Comparison of ENCODE assay signal across 26 mouse cellular contexts in the genomic region with DNA sequence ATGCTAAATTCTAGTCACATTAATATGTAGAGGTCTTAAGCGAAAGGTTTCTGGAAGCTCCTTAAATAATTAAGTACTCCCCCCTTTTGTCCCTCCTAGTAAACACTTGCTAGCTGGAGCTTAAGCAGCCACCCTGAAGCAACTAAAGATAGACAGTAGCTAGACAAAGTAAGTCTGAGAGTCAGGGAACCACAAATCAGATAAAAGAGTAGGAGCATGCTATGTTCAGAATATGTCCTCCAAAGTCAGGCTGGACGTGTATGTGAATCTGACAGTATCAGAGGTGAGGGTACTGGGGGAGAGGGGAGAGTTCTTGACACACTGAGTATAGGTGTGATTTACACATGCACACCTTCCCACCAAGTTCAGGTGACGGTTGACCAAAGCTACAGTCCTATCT. TPM values are rescaled to one million over a fixed set of nuclear protein-coding genes. Genes with fewer than 3 reads are reported as not detected.
DNase-seq lines count a peak whose midpoint lies in the region; ATAC-seq and TF ChIP-seq lines count a peak whose summit lies in the region.
"Had no signal": no experiment of that assay in that cellular context is flagged by ENCODE, and none has a peak within 500 bp of the region (broad histone marks: within the 10 kb centered on the region; RNA-seq: fewer than 3 reads in every experiment).

No protein-coding gene starts in this region.

- ATAC-seq in forebrain, postnatal 0 days = no peak
- no peak for ATAC-seq in midbrain, postnatal 0 days (ENCODE audit: low FRiP score)
- ATAC-seq in megakaryocyte-erythroid progenitor cell, adult 5-6 weeks (replicated peaks; ENCODE audit: low FRiP score, low TSS enrichment, poor library complexity, severe bottlenecking) = peak; percentile 58
- no peak for ATAC-seq in activated CD4-positive, CD25-positive, alpha-beta regulatory T cell, adult 4 months
- ATAC-seq: forebrain, embryonic 15.5 days; hindbrain, embryonic 16.5 days; intestine, embryonic 15.5 days had no signal

- no peak overlapping the region for H3K4me3 ChIP-seq in forebrain, embryonic 10.5 days
- H3K4me3 ChIP-seq in forebrain, postnatal 0 days (ENCODE audit: low read depth, low read length) = no peak overlapping the region
- no peak overlapping the region for H3K4me3 ChIP-seq in midbrain, embryonic 10.5 days
- no peak overlapping the region for H3K4me3 ChIP-seq in midbrain, postnatal 0 days (ENCODE audit: low read depth, low read length)
- H3K4me3 ChIP-seq: embryonic facial prominence, embryonic 10.5 days; embryonic facial prominence, embryonic 13.5 days; erythroblast, embryonic 14.5 days; forebrain, embryonic 15.5 days; heart, adult 2 months; heart, embryonic 10.5 days; heart, embryonic 13.5 days; hindbrain, embryonic 13.5 days; intestine, embryonic 15.5 days had no signal

- H3K9me3 ChIP-seq in forebrain, embryonic 10.5 days = no peaks in the 10 kb centered on the region
- no peaks in the 10 kb centered on the region for H3K9me3 ChIP-seq in forebrain, postnatal 0 days (ENCODE audit: low read length)
- no peaks in the 10 kb centered on the region for H3K9me3 ChIP-seq in midbrain, embryonic 10.5 days (replicated peaks)
- no peaks in the 10 kb centered on the region for H3K9me3 ChIP-seq in midbrain, postnatal 0 days (ENCODE audit: low read length)
- H3K9me3 ChIP-seq: embryonic facial prominence, embryonic 10.5 days; embryonic facial prominence, embryonic 13.5 days; forebrain, embryonic 15.5 days; heart, embryonic 10.5 days; heart, embryonic 13.5 days; hindbrain, embryonic 13.5 days; intestine, embryonic 15.5 days had no signal

- H3K4me2 ChIP-seq in forebrain, postnatal 0 days (ENCODE audit: low read depth) = no peak overlapping the region
- H3K4me2 ChIP-seq in midbrain, postnatal 0 days (ENCODE audit: low read depth, low read length, poor library complexity, severe bottlenecking) = no peak overlapping the region
- H3K4me2 ChIP-seq: embryonic facial prominence, embryonic 13.5 days; forebrain, embryonic 15.5 days; heart, embryonic 13.5 days; hindbrain, embryonic 13.5 days; intestine, embryonic 15.5 days had no signal

- no peak for DNase-seq in forebrain, embryonic 10.5 days (ENCODE audit: extremely low spot score, low spot score)
- DNase-seq in forebrain, postnatal 0 days = no peak
- DNase-seq in midbrain, embryonic 10.5 days (ENCODE audit: low spot score) = no peak
- DNase-seq in midbrain, postnatal 0 days (ENCODE audit: low spot score) = no peak
- DNase-seq: cerebellum, adult 11-12 months; cerebellum, adult 8-10 months; cerebellum, postnatal 10 days; cerebellum, postnatal 36 days; embryo, embryonic 11 days; gastrocnemius, postnatal 10 days; gastrocnemius, postnatal 36 days; heart, adult 2 months; heart, postnatal 14 days; heart, postnatal 4 days had no signal

- peaks cover 88% of the 10 kb centered on the region for H3K4me1 ChIP-seq in forebrain, embryonic 10.5 days
- H3K4me1 ChIP-seq in forebrain, postnatal 0 days (ENCODE audit: insufficient read depth) = peaks cover 10% of the 10 kb centered on the region; the same call in 1 of the 2 replicates
- peaks cover 89% of the 10 kb centered on the region for H3K4me1 ChIP-seq in midbrain, embryonic 10.5 days
- peaks cover 3% of the 10 kb centered on the region; the same call in 1 of the 2 replicates for H3K4me1 ChIP-seq in midbrain, postnatal 0 days (ENCODE audit: insufficient read depth, low read length)

- peak overlapping the region; percentile 67; the same call in 1 of the 2 replicates for H3K27ac ChIP-seq in forebrain, embryonic 10.5 days
- no peak overlapping the region for H3K27ac ChIP-seq in forebrain, postnatal 0 days (ENCODE audit: low read depth, low read length)
- H3K27ac ChIP-seq in midbrain, embryonic 10.5 days (replicated peaks) = peak overlapping the region; percentile 81
- no peak overlapping the region for H3K27ac ChIP-seq in midbrain, postnatal 0 days (ENCODE audit: low read depth, low read length)
- H3K27ac ChIP-seq: embryonic facial prominence, embryonic 13.5 days; forebrain, embryonic 15.5 days; heart, adult 2 months; heart, embryonic 10.5 days; heart, embryonic 13.5 days; intestine, embryonic 15.5 days had no signal

- H3K9ac ChIP-seq in forebrain, postnatal 0 days = no peak overlapping the region
- H3K9ac ChIP-seq in midbrain, postnatal 0 days (replicated peaks; ENCODE audit: low read length, poor library complexity, severe bottlenecking) = no peak overlapping the region
- H3K9ac ChIP-seq: embryonic facial prominence, embryonic 13.5 days; forebrain, embryonic 15.5 days; heart, embryonic 13.5 days; intestine, embryonic 15.5 days had no signal

- no peak for TF ChIP-seq CTCF in forebrain, postnatal 0 days (IDR thresholded peaks at IDR 0.05; ENCODE audit: low read depth)
- TF ChIP-seq CTCF in midbrain, postnatal 0 days (IDR thresholded peaks at IDR 0.05) = no peak

- no peaks in the 10 kb centered on the region for H3K27me3 ChIP-seq in forebrain, embryonic 10.5 days (ENCODE audit: poor library complexity, severe bottlenecking)
- H3K27me3 ChIP-seq in forebrain, postnatal 0 days (ENCODE audit: insufficient read depth, low read length) = no peaks in the 10 kb centered on the region
- no peaks in the 10 kb centered on the region for H3K27me3 ChIP-seq in midbrain, embryonic 10.5 days (ENCODE audit: low read depth, poor library complexity, severe bottlenecking)
- no peaks in the 10 kb centered on the region for H3K27me3 ChIP-seq in midbrain, postnatal 0 days (ENCODE audit: insufficient read depth, low read length)
- H3K27me3 ChIP-seq: embryonic facial prominence, embryonic 13.5 days; forebrain, embryonic 15.5 days; heart, embryonic 13.5 days; hindbrain, embryonic 13.5 days; intestine, embryonic 15.5 days; Patski had no signal

- peaks cover 14% of the 10 kb centered on the region for H3K36me3 ChIP-seq in forebrain, embryonic 10.5 days (replicated peaks)
- no peaks in the 10 kb centered on the region for H3K36me3 ChIP-seq in forebrain, postnatal 0 days (ENCODE audit: insufficient read depth)
- H3K36me3 ChIP-seq in midbrain, embryonic 10.5 days = peaks cover 14% of the 10 kb centered on the region
- H3K36me3 ChIP-seq in midbrain, postnatal 0 days (ENCODE audit: insufficient read depth, low read length) = no peaks in the 10 kb centered on the region
- H3K36me3 ChIP-seq: embryonic facial prominence, embryonic 13.5 days; heart, embryonic 10.5 days; hindbrain, embryonic 13.5 days; intestine, embryonic 15.5 days had no signal

- 65% methylated on average over 3 of the region's 3 CpGs for WGBS in forebrain, embryonic 10.5 days
- 56% methylated on average over 3 of the region's 3 CpGs for WGBS in forebrain, postnatal 0 days
- WGBS in midbrain, embryonic 10.5 days = 75% methylated on average over 3 of the region's 3 CpGs
- 59% methylated on average over 3 of the region's 3 CpGs for WGBS in midbrain, postnatal 0 days

RNA-seq across cellular contexts. Expression of gene Uck2, which starts 43.6 kb away (rescaled TPM):
- 135 TPM in 2 replicates for polyA plus RNA-seq in forebrain, embryonic 10.5 days (2016; fragmentation: Nextera tagmentation; extraction: Ambion mirVana)
- total RNA-seq in forebrain, postnatal 0 days (2014; rRNA removed) = 80.7 and 82.2 TPM in 2 replicates
- polyA plus RNA-seq in forebrain, postnatal 0 days (2015; fragmentation: Nextera tagmentation; extraction: Ambion mirVana) = 48.2 and 59.3 TPM in 2 replicates
- 101 and 109 TPM in 2 replicates for polyA plus RNA-seq in midbrain, embryonic 10.5 days (2016; fragmentation: Nextera tagmentation; extraction: Ambion mirVana)
- 54.4 and 74.2 TPM in 2 replicates for total RNA-seq in midbrain, postnatal 0 days (2014; rRNA removed)
- 32.7 and 42.7 TPM in 2 replicates for polyA plus RNA-seq in midbrain, postnatal 0 days (2015; fragmentation: Nextera tagmentation; extraction: Ambion mirVana)
- 187 and 249 TPM in 2 replicates for total RNA-seq in megakaryocyte-erythroid progenitor cell, adult 5-6 weeks (2014; fragmentation: Nextera tagmentation)
- 228 and 238 TPM in 2 replicates for total RNA-seq in megakaryocyte-erythroid progenitor cell, adult 5-6 weeks (2017)
- polyA plus RNA-seq in activated CD4-positive, CD25-positive, alpha-beta regulatory T cell, adult 4 months (2017; shearing (Covaris generic)) = 10 to 100 TPM; 18.6 to 31.8 TPM

Comparison
In these comparisons a context has a peak if more than half of its experiments do, and no peak if none do; other contexts are left out.
1. H3K27ac ChIP-seq: peak in forebrain, embryonic 10.5 days (single experiment) and midbrain, embryonic 10.5 days (single experiment); none in forebrain, postnatal 0 days (single experiment) and midbrain, postnatal 0 days (single experiment).